Mouse (Mus musculus): ENCODE data around the gene Ppp1r12b. TPM values are rescaled to one million over a fixed set of nuclear protein-coding genes. Genes with fewer than 3 reads are reported as not detected.

Gene Ppp1r12b
- polyA plus RNA-seq, 3 experiments from 2014 or later = 2.1 to 4.0 (median 3.2) TPM

GRCm38 (mm10) chr1:134757230-134757629 is 198.5 kb downstream of the Ppp1r12b start:
- ATAC-seq = no peak

GRCm38 (mm10) chr1:134756190-134756873 is 199.4 kb downstream of the Ppp1r12b start:
- no peak for ATAC-seq

- ATAC-seq = no peak
These were observed 200.1 kb downstream of the Ppp1r12b start for GRCm38 (mm10) chr1:134755548-134756189.

GRCm38 (mm10) chr1:134754818-134755217 is 200.9 kb downstream of the Ppp1r12b start:
- ATAC-seq = no peak

GRCm38 (mm10) chr1:134753751-134754630 is 201.8 kb downstream of the Ppp1r12b start:
- no peak for ATAC-seq

GRCm38 (mm10) chr1:134752447-134752846 is 203.3 kb downstream of the Ppp1r12b start:
- ATAC-seq = no peak

- ATAC-seq = no peak
These were observed 205.9 kb downstream of the Ppp1r12b start for GRCm38 (mm10) chr1:134749889-134750288.

GRCm38 (mm10) chr1:134747236-134748174 is 208.2 kb downstream of the Ppp1r12b start:
- peak; percentile 65 for ATAC-seq

- no peak for ATAC-seq
These were observed 210.1 kb downstream of the Ppp1r12b start for GRCm38 (mm10) chr1:134745648-134746047.

GRCm38 (mm10) chr1:134741946-134742661 is 213.6 kb downstream of the Ppp1r12b start:
- ATAC-seq = no peak

- no peak for ATAC-seq
These were observed 214.3 kb downstream of the Ppp1r12b start for GRCm38 (mm10) chr1:134741433-134741832.

- ATAC-seq = no peak
These were observed 218.3 kb downstream of the Ppp1r12b start for GRCm38 (mm10) chr1:134737463-134737862.

GRCm38 (mm10) chr1:134733659-134734058 is 222.1 kb downstream of the Ppp1r12b start:
- no peak for ATAC-seq

- ATAC-seq = no peak
These were observed 228.5 kb downstream of the Ppp1r12b start for GRCm38 (mm10) chr1:134727256-134727655.

GRCm38 (mm10) chr1:134726480-134726879 is 229.3 kb downstream of the Ppp1r12b start:
- ATAC-seq = no peak

GRCm38 (mm10) chr1:134725276-134725675 is 230.5 kb downstream of the Ppp1r12b start:
- ATAC-seq = no peak

- ATAC-seq = no peak
These were observed 232.9 kb downstream of the Ppp1r12b start for GRCm38 (mm10) chr1:134722891-134723290.

- ATAC-seq = no peak
These were observed 234.3 kb downstream of the Ppp1r12b start for GRCm38 (mm10) chr1:134721486-134721885.

- no peak for ATAC-seq
These were observed 235.9 kb downstream of the Ppp1r12b start for GRCm38 (mm10) chr1:134719718-134720304.

- no peak for ATAC-seq
These were observed 240.7 kb downstream of the Ppp1r12b start for GRCm38 (mm10) chr1:134715092-134715491.

- ATAC-seq = no peak
These were observed 241.6 kb downstream of the Ppp1r12b start for GRCm38 (mm10) chr1:134714166-134714565.
